Mouse (Mus musculus) hindlimb bud, embryonic 11.5 days (tissue): ENCODE data around the gene 1110025L11Rik.
"Not testable (repeated sequence)": the region's sequence is repeated elsewhere in the genome, so short reads cannot be mapped to it uniquely, and the experiment has no call there.

Experiments used
- DNase-seq: peaks from one replicate; pipeline ENCODE4 v3.0.0-alpha.2; 2012; ENCODE audit warnings: low read depth, low spot score; ENCODE audit errors: extremely low spot score

The 1110025L11Rik gene

GRCm38 (mm10) chr16:89063902-89064301 lies at the start of gene 1110025L11Rik:
Gene 1110025L11Rik (minus strand): TSS chr16:89064002.
- not testable (repeated sequence) for DNase-seq

GRCm38 (mm10) chr16:89071041-89071440 lies 7.2 kb upstream of the 1110025L11Rik start:
- peak; percentile 61 for DNase-seq

GRCm38 (mm10) chr16:89047783-89048182 lies 16.0 kb downstream of the 1110025L11Rik start, which contains the start of gene Krtap6-5:
Gene Krtap6-5 (minus strand): TSS chr16:89047883.
- DNase-seq, result no peak

GRCm38 (mm10) chr16:89041372-89041771 lies 22.4 kb downstream of the 1110025L11Rik start, which contains the start of gene Gm10228:
Gene Gm10228 (minus strand): TSS chr16:89041472.
- not testable (repeated sequence) for DNase-seq

DNA sequence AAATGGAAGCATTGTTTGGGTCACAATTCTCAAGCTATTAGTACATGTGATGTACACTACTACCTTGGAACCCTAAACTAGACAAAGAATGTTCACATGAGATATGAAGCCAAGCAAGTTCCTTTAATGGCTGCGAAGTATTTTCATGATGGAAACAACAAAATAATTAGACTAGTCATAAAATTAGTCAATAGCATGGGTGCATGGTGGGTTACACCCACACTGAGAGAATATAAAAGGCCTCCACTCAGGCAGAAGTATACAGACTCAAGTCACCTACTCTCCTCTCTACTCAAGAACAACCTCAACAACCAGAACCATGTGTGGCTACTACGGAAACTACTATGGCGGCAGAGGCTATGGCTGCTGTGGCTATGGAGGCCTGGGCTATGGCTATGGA lies 32.4 kb downstream of the 1110025L11Rik start, which contains the start of gene Krtap6-1:
Gene Krtap6-1, plus strand, starts transcription at position 301 of the 400 bp plus-strand sequence.
- not testable (repeated sequence) for DNase-seq

DNA sequence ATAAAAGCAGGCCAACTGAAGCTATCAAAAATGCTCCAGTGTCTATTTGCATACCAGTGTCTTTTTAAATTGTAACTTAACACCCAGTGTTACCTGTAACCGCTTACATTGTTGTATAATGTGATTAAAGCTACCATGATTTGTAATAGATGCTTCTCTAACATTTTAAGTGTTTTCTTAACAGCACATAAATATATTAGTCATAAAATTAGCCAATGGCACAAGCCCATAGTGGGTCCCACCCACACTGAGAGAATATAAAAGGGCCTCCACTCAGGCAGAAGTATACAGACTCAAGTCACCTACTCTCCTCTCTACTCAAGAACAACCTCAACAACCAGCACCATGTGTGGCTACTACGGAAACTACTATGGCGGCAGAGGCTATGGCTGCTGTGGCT lies 48.8 kb downstream of the 1110025L11Rik start, which contains the start of gene Gm10229:
Gene Gm10229, plus strand, starts transcription at position 301 of the 400 bp plus-strand sequence.
- DNase-seq, result not testable (repeated sequence)

DNA sequence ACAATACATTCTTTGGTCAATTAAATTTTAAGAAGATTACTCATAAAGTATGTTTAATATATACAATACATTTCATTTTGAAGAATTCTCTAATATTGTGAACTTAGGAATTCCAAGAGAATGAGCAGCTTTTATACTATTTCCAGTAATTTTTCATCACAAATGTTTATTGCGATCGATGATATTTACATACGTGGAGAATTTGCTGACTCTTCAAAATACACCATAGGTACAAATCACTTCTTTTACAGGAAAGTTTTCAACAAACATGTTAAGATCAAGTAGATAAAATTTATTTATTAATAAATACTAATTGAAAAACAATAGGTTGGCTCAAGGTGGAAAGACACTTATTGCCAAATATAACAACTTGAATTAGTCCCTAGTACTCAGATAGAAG lies 49.8 kb downstream of the 1110025L11Rik start:
- no peak for DNase-seq
